Comparison of ENCODE assay signal across 10 mouse cellular contexts in the genomic region with DNA sequence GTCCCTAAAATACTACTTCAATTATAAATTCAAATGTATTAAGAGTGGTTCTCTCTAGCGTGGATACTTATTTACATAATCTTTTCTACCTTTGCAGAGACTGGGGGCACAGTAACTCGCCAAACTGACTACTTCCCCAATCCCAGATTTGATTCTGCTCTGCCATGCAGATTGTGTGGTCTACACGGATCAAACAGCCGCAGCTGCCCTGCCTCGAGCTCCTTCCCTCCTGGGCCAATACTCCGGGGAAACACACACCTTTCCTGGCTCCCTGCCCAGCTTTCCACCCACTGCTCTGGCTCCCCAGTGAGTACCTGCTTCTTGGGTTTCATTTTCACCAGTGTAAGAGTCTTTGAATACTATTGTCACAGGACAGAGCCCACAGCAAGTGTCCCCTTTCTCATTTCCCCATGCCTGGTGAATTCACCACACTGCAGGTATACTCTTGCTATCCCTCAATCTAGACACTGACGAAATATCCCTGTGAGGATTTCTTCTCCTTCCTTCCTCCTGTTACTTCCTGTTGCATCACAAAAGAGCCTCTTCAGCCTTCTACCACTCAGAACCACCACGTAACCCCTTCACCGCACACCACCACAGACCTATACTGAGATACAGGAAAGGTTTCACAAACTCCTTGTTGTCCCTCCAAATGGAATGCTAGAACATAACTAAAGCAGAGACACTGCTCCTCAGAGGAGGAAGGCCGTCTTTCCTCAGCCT.
DNase-seq lines count a peak whose midpoint lies in the region; ATAC-seq lines count a peak whose summit lies in the region.
"Had no signal": no experiment of that assay in that cellular context is flagged by ENCODE, and none has a peak within 500 bp of the region (broad histone marks: within the 10 kb centered on the region; RNA-seq: fewer than 3 reads in every experiment).

No protein-coding gene starts in this region.

- ATAC-seq in embryonic facial prominence, embryonic 13.5 days (ENCODE audit: insufficient number of reproducible peaks, insufficient read depth, low FRiP score, low TSS enrichment, low read depth): no peak
- peak; percentile 71 for ATAC-seq in lung, embryonic 16.5 days (ENCODE audit: low read depth)
- ATAC-seq in neural tube, embryonic 15.5 days (ENCODE audit: low FRiP score): no peak

- H3K4me1 ChIP-seq in embryonic facial prominence, embryonic 13.5 days: peaks cover 7% of the 10 kb centered on the region
- no peaks in the 10 kb centered on the region for H3K4me1 ChIP-seq in embryonic facial prominence, embryonic 10.5 days
- H3K4me1 ChIP-seq in lung, embryonic 16.5 days (replicated peaks; ENCODE audit: control insufficient read depth, insufficient read depth, low read length): peaks cover 18% of the 10 kb centered on the region
- no peaks in the 10 kb centered on the region for H3K4me1 ChIP-seq in neural tube, embryonic 15.5 days
- H3K4me1 ChIP-seq: hindbrain, embryonic 13.5 days had no signal

- H3K27me3 ChIP-seq in embryonic facial prominence, embryonic 13.5 days: no peaks in the 10 kb centered on the region
- no peaks in the 10 kb centered on the region for H3K27me3 ChIP-seq in embryonic facial prominence, embryonic 10.5 days (replicated peaks; ENCODE audit: low read depth, poor library complexity, severe bottlenecking)
- no peaks in the 10 kb centered on the region for H3K27me3 ChIP-seq in lung, embryonic 16.5 days (ENCODE audit: control insufficient read depth, insufficient read depth, low read depth, low read length)
- H3K27me3 ChIP-seq in neural tube, embryonic 15.5 days (replicated peaks): no peaks in the 10 kb centered on the region
- H3K27me3 ChIP-seq: hindbrain, embryonic 13.5 days had no signal

- H3K4me2 ChIP-seq in embryonic facial prominence, embryonic 13.5 days: no peak overlapping the region
- H3K4me2 ChIP-seq in lung, embryonic 16.5 days (ENCODE audit: low read depth, low read length): peak overlapping the region; percentile 15
- no peak overlapping the region for H3K4me2 ChIP-seq in neural tube, embryonic 15.5 days
- H3K4me2 ChIP-seq: hindbrain, embryonic 13.5 days had no signal

- H3K36me3 ChIP-seq in embryonic facial prominence, embryonic 13.5 days: peaks cover 12% of the 10 kb centered on the region; the same call in 1 of the 2 replicates
- H3K36me3 ChIP-seq in embryonic facial prominence, embryonic 10.5 days (replicated peaks): peaks cover 14% of the 10 kb centered on the region; the same call in 1 of the 2 replicates
- peaks cover 3% of the 10 kb centered on the region for H3K36me3 ChIP-seq in lung, embryonic 16.5 days (ENCODE audit: control insufficient read depth, insufficient read depth, low read length)
- H3K36me3 ChIP-seq in neural tube, embryonic 15.5 days: peaks cover 26% of the 10 kb centered on the region

- H3K9ac ChIP-seq in embryonic facial prominence, embryonic 13.5 days: no peak overlapping the region
- 0 out of 2 replicates have a peak overlapping the region, but pooled peaks have one; percentile 18 for H3K9ac ChIP-seq in lung, embryonic 16.5 days (ENCODE audit: low read length)
- no peak overlapping the region for H3K9ac ChIP-seq in neural tube, embryonic 15.5 days (replicated peaks)
- H3K9ac ChIP-seq: hindbrain, embryonic 13.5 days had no signal

- peak overlapping the region; percentile 28; the same call in 1 of the 2 replicates for H3K27ac ChIP-seq in embryonic facial prominence, embryonic 13.5 days
- no peak overlapping the region for H3K27ac ChIP-seq in embryonic facial prominence, embryonic 10.5 days (replicated peaks)
- peak overlapping the region; percentile 77 for H3K27ac ChIP-seq in lung, embryonic 16.5 days (ENCODE audit: low read length)
- no peak overlapping the region for H3K27ac ChIP-seq in neural tube, embryonic 15.5 days (replicated peaks)
- H3K27ac ChIP-seq: hindbrain, embryonic 13.5 days had no signal

- no peak for DNase-seq in embryonic facial prominence, embryonic 10.5 days (ENCODE audit: low spot score)
- peak; percentile 31 for DNase-seq in urinary bladder, postnatal 14 days (ENCODE audit: low spot score)
- no peak for DNase-seq in urinary bladder, postnatal 10 days (ENCODE audit: low spot score)
- DNase-seq in heart, adult 18-20 months: no peak
- no peak for DNase-seq in T-cell, adult 2 months (ENCODE audit: low spot score)
- DNase-seq: adrenal gland, adult 2 months had no signal

- WGBS in embryonic facial prominence, embryonic 13.5 days: 52% methylated on average over 10 of the region's 10 CpGs
- WGBS in embryonic facial prominence, embryonic 10.5 days: 67% methylated on average over 10 of the region's 10 CpGs
- 36% methylated on average over 10 of the region's 10 CpGs for WGBS in lung, embryonic 16.5 days
- WGBS in neural tube, embryonic 15.5 days: 75% methylated on average over 10 of the region's 10 CpGs

- H3K9me3 ChIP-seq in embryonic facial prominence, embryonic 13.5 days: no peaks in the 10 kb centered on the region
- H3K9me3 ChIP-seq in embryonic facial prominence, embryonic 10.5 days: no peaks in the 10 kb centered on the region
- H3K9me3 ChIP-seq in lung, embryonic 16.5 days (ENCODE audit: control insufficient read depth, low read length): no peaks in the 10 kb centered on the region
- no peaks in the 10 kb centered on the region for H3K9me3 ChIP-seq in neural tube, embryonic 15.5 days (replicated peaks)
- H3K9me3 ChIP-seq: hindbrain, embryonic 13.5 days had no signal

- H3K4me3 ChIP-seq in embryonic facial prominence, embryonic 13.5 days: no peak overlapping the region
- H3K4me3 ChIP-seq in embryonic facial prominence, embryonic 10.5 days: no peak overlapping the region
- H3K4me3 ChIP-seq in lung, embryonic 16.5 days (ENCODE audit: low read length): peak overlapping the region; percentile 10; the same call in 1 of the 2 replicates
- no peak overlapping the region for H3K4me3 ChIP-seq in neural tube, embryonic 15.5 days (replicated peaks)
- H3K4me3 ChIP-seq: hindbrain, embryonic 13.5 days had no signal

Comparison
In these comparisons a context has a peak if more than half of its experiments do, and no peak if none do; other contexts are left out.
1. H3K27ac ChIP-seq: peak in embryonic facial prominence, embryonic 13.5 days (single experiment) and lung, embryonic 16.5 days (single experiment); none in embryonic facial prominence, embryonic 10.5 days (single experiment) and neural tube, embryonic 15.5 days (single experiment).